Mouse (Mus musculus) telencephalon, adult 2 months (tissue): ENCODE measurements at regions not wholly inside any gene's neighbourhood (a gene's known extent, or its start where the extent isn't known, plus 50 kb on each side); places are given as distances from the start of the nearest gene placed in this dataset.

Source experiments
- DNase-seq: peaks from one replicate; pipeline ENCODE4 v3.0.0-alpha.2; 2011; ENCODE audit warnings: low read depth, low spot score

- DNase-seq: peak; percentile 24
Measured at GRCm38 (mm10) chrX:59901387-59901786, 97.9 kb upstream of the F9 start.
